Mouse (Mus musculus) C2C12 (cell line): ENCODE data around the gene Zfp771.

Experiments
- CEBPB ChIP-seq: IDR thresholded peaks from one replicate; pipeline ENCODE4 v1.6.1; 2011; ENCODE audit warnings: low read depth, mild to moderate bottlenecking, control low read depth, moderate library complexity
- CTCF ChIP-seq: IDR thresholded peaks from one replicate; pipeline ENCODE4 v1.5.1; 2011; ENCODE audit not compliant: control insufficient read depth, insufficient read depth, insufficient read length
- MAX ChIP-seq: IDR thresholded peaks from one replicate; pipeline ENCODE4 v1.6.1; 2011; ENCODE audit warnings: mild to moderate bottlenecking, control low read depth
- MYOG ChIP-seq: IDR thresholded peaks from one replicate; pipeline ENCODE4 v1.6.1; 2011; ENCODE audit not compliant: control insufficient read depth, insufficient read length; ENCODE audit errors: extremely low read depth
- USF1 ChIP-seq: IDR thresholded peaks from one replicate; pipeline ENCODE4 v1.6.1; 2011; ENCODE audit warnings: low read depth, mild to moderate bottlenecking, control low read depth, moderate library complexity

DNA sequence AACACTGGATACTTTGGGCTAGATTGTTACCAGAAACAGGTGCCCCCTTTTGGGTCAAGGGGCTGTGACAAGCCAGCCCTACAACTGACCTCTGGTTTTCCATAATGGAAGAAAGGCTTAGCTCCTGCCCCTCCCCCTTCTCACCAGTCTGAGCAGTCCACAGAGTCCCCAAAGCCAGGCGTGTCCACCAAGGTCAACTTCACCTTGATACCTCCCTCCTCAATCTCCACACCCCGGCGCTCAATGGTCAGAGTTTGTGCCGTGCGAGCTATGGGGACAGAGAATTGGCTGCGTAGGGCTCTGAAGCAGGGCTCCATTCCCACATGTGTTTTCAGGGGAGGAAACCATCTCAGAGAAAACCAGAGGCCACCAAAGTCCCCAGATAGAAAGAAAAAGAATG, 26.6 kb upstream of the Zfp771 start:
- TF ChIP-seq MYOG: no peak
- no peak for TF ChIP-seq CTCF
- no peak for TF ChIP-seq CEBPB
- TF ChIP-seq MAX: no peak
- no peak for TF ChIP-seq USF1
